Mouse (Mus musculus): Measurements from ENCODE around the gene St3gal3. TPM values are rescaled to one million over a fixed set of nuclear protein-coding genes. Genes with fewer than 3 reads are reported as not detected.

The St3gal3 gene
- polyA plus RNA-seq, 1 experiment from 2014 or later: 7.6 TPM

GRCm38 (mm10) chr4:117992872-117993271, 141.8 kb downstream of the St3gal3 start:
- no peak for ATAC-seq (replicated peaks; ENCODE audit: low FRiP score)
- no peak for DNase-seq (ENCODE audit: low spot score)
- no peaks in the 10 kb centered on the region for H3K36me3 ChIP-seq (ENCODE audit: control insufficient read depth, insufficient read depth, low read length)
- WGBS: 81% methylated on average over 7 of the region's 7 CpGs
- H3K4me1 ChIP-seq (replicated peaks; ENCODE audit: control insufficient read depth, insufficient read depth, low read length): peaks cover 5% of the 10 kb centered on the region; the same call in 1 of the 2 replicates
- H3K27ac ChIP-seq (ENCODE audit: low read depth, low read length): no peak overlapping the region
- no peak overlapping the region for H3K4me3 ChIP-seq (ENCODE audit: low read depth, low read length)
- no peaks in the 10 kb centered on the region for H3K27me3 ChIP-seq (ENCODE audit: control insufficient read depth, insufficient read depth, low read length)
- no peak overlapping the region for H3K9ac ChIP-seq (ENCODE audit: low read length)
- no peak overlapping the region for H3K4me2 ChIP-seq (ENCODE audit: low read depth, low read length, severe bottlenecking)
- H3K9me3 ChIP-seq (ENCODE audit: control insufficient read depth, low read length): no peaks in the 10 kb centered on the region

- Histone ChIP-seq H3K27me3 (ENCODE audit: control insufficient read depth, insufficient read depth, low read length) (no peaks in the 10 kb centered on the region), H3K27ac (ENCODE audit: low read depth, low read length) (no peak overlapping the region), H3K36me3 (ENCODE audit: control insufficient read depth, insufficient read depth, low read length) (no peaks in the 10 kb centered on the region), H3K4me2 (ENCODE audit: low read depth, low read length, severe bottlenecking) (no peak overlapping the region), H3K4me1 (replicated peaks; ENCODE audit: control insufficient read depth, insufficient read depth, low read length) (no peaks in the 10 kb centered on the region), H3K9ac (ENCODE audit: low read length) (no peak overlapping the region), H3K4me3 (ENCODE audit: low read depth, low read length) (no peak overlapping the region), H3K9me3 (ENCODE audit: control insufficient read depth, low read length) (no peaks in the 10 kb centered on the region)
- DNase-seq (ENCODE audit: low spot score) (no peak), ATAC-seq (replicated peaks; ENCODE audit: low FRiP score) (no peak)
- whole genome bisulfite sequencing: 86% methylated on average over 3 of the region's 3 CpGs
These were observed 142.7 kb downstream of the St3gal3 start for GRCm38 (mm10) chr4:117992036-117992435.

- no peak overlapping the region for H3K4me3 ChIP-seq (ENCODE audit: low read depth, low read length)
- no peak overlapping the region for H3K9ac ChIP-seq (ENCODE audit: low read length)
- WGBS: 89% methylated on average over 8 of the region's 8 CpGs
- no peaks in the 10 kb centered on the region for H3K27me3 ChIP-seq (ENCODE audit: control insufficient read depth, insufficient read depth, low read length)
- no peak for ATAC-seq (replicated peaks; ENCODE audit: low FRiP score)
- no peaks in the 10 kb centered on the region for H3K9me3 ChIP-seq (ENCODE audit: control insufficient read depth, low read length)
- no peaks in the 10 kb centered on the region for H3K4me1 ChIP-seq (replicated peaks; ENCODE audit: control insufficient read depth, insufficient read depth, low read length)
- H3K27ac ChIP-seq (ENCODE audit: low read depth, low read length): no peak overlapping the region
- no peaks in the 10 kb centered on the region for H3K36me3 ChIP-seq (ENCODE audit: control insufficient read depth, insufficient read depth, low read length)
- H3K4me2 ChIP-seq (ENCODE audit: low read depth, low read length, severe bottlenecking): no peak overlapping the region
- no peak for DNase-seq (ENCODE audit: low spot score)
These were observed 143.6 kb downstream of the St3gal3 start for GRCm38 (mm10) chr4:117991055-117991627.

GRCm38 (mm10) chr4:117990571-117990970, 144.1 kb downstream of the St3gal3 start:
- no peak overlapping the region for H3K4me2 ChIP-seq (ENCODE audit: low read depth, low read length, severe bottlenecking)
- H3K4me3 ChIP-seq (ENCODE audit: low read depth, low read length): no peak overlapping the region
- no peaks in the 10 kb centered on the region for H3K27me3 ChIP-seq (ENCODE audit: control insufficient read depth, insufficient read depth, low read length)
- H3K9ac ChIP-seq (ENCODE audit: low read length): no peak overlapping the region
- no peaks in the 10 kb centered on the region for H3K4me1 ChIP-seq (replicated peaks; ENCODE audit: control insufficient read depth, insufficient read depth, low read length)
- DNase-seq (ENCODE audit: low spot score) (no peak), ATAC-seq (replicated peaks; ENCODE audit: low FRiP score) (no peak)
- H3K36me3 ChIP-seq (ENCODE audit: control insufficient read depth, insufficient read depth, low read length): no peaks in the 10 kb centered on the region
- no peak overlapping the region for H3K27ac ChIP-seq (ENCODE audit: low read depth, low read length)
- 59% methylated on average over 3 of the region's 3 CpGs for WGBS
- no peaks in the 10 kb centered on the region for H3K9me3 ChIP-seq (ENCODE audit: control insufficient read depth, low read length)

GRCm38 (mm10) chr4:117989801-117990200, 144.9 kb downstream of the St3gal3 start:
- 91% methylated on average over 12 of the region's 12 CpGs for WGBS
- Histone ChIP-seq H3K4me3 (ENCODE audit: low read depth, low read length) (no peak overlapping the region), H3K36me3 (ENCODE audit: control insufficient read depth, insufficient read depth, low read length) (no peaks in the 10 kb centered on the region), H3K27ac (ENCODE audit: low read depth, low read length) (no peak overlapping the region), H3K4me1 (replicated peaks; ENCODE audit: control insufficient read depth, insufficient read depth, low read length) (no peaks in the 10 kb centered on the region), H3K9ac (ENCODE audit: low read length) (no peak overlapping the region), H3K9me3 (ENCODE audit: control insufficient read depth, low read length) (no peaks in the 10 kb centered on the region), H3K4me2 (ENCODE audit: low read depth, low read length, severe bottlenecking) (no peak overlapping the region), H3K27me3 (ENCODE audit: control insufficient read depth, insufficient read depth, low read length) (no peaks in the 10 kb centered on the region)
- DNase-seq (ENCODE audit: low spot score) (no peak), ATAC-seq (replicated peaks; ENCODE audit: low FRiP score) (no peak)

- H3K27ac ChIP-seq (ENCODE audit: low read depth, low read length): no peak overlapping the region
- H3K9ac ChIP-seq (ENCODE audit: low read length): no peak overlapping the region
- H3K4me1 ChIP-seq (replicated peaks; ENCODE audit: control insufficient read depth, insufficient read depth, low read length): no peaks in the 10 kb centered on the region
- no peak overlapping the region for H3K4me3 ChIP-seq (ENCODE audit: low read depth, low read length)
- WGBS: 90% methylated on average over 8 of the region's 8 CpGs
- no peaks in the 10 kb centered on the region for H3K36me3 ChIP-seq (ENCODE audit: control insufficient read depth, insufficient read depth, low read length)
- no peaks in the 10 kb centered on the region for H3K27me3 ChIP-seq (ENCODE audit: control insufficient read depth, insufficient read depth, low read length)
- ATAC-seq (replicated peaks; ENCODE audit: low FRiP score) (no peak), DNase-seq (ENCODE audit: low spot score) (no peak)
- H3K4me2 ChIP-seq (ENCODE audit: low read depth, low read length, severe bottlenecking): no peak overlapping the region
- H3K9me3 ChIP-seq (ENCODE audit: control insufficient read depth, low read length): no peaks in the 10 kb centered on the region
These were observed 147.9 kb downstream of the St3gal3 start for GRCm38 (mm10) chr4:117986766-117987165.

GRCm38 (mm10) chr4:117984993-117985587, 149.6 kb downstream of the St3gal3 start:
- 87% methylated on average over 8 of the region's 8 CpGs for WGBS
- no peak overlapping the region for H3K9ac ChIP-seq (ENCODE audit: low read length)
- DNase-seq (ENCODE audit: low spot score): no peak

GRCm38 (mm10) chr4:117984206-117984605, 150.5 kb downstream of the St3gal3 start:
- Histone ChIP-seq H3K9me3 (ENCODE audit: control insufficient read depth, low read length) (no peaks in the 10 kb centered on the region), H3K4me2 (ENCODE audit: low read depth, low read length, severe bottlenecking) (no peak overlapping the region), H3K36me3 (ENCODE audit: control insufficient read depth, insufficient read depth, low read length) (no peaks in the 10 kb centered on the region), H3K27me3 (ENCODE audit: control insufficient read depth, insufficient read depth, low read length) (no peaks in the 10 kb centered on the region), H3K27ac (ENCODE audit: low read depth, low read length) (no peak overlapping the region), H3K9ac (ENCODE audit: low read length) (no peak overlapping the region), H3K4me1 (replicated peaks; ENCODE audit: control insufficient read depth, insufficient read depth, low read length) (no peaks in the 10 kb centered on the region), H3K4me3 (ENCODE audit: low read depth, low read length) (no peak overlapping the region)
- WGBS: 92% methylated on average over 3 of the region's 3 CpGs
- ATAC-seq (replicated peaks; ENCODE audit: low FRiP score) (no peak), DNase-seq (ENCODE audit: low spot score) (no peak)

More at GRCm38 (mm10) chr4:117984993-117985587, 149.6 kb downstream of the St3gal3 start:
- no peak overlapping the region for H3K4me3 ChIP-seq (ENCODE audit: low read depth, low read length)
- H3K4me2 ChIP-seq (ENCODE audit: low read depth, low read length, severe bottlenecking): no peak overlapping the region
- H3K27ac ChIP-seq (ENCODE audit: low read depth, low read length): no peak overlapping the region
- ATAC-seq (replicated peaks; ENCODE audit: low FRiP score): no peak
- H3K4me1 ChIP-seq (replicated peaks; ENCODE audit: control insufficient read depth, insufficient read depth, low read length): no peaks in the 10 kb centered on the region
- no peaks in the 10 kb centered on the region for H3K36me3 ChIP-seq (ENCODE audit: control insufficient read depth, insufficient read depth, low read length)
- H3K27me3 ChIP-seq (ENCODE audit: control insufficient read depth, insufficient read depth, low read length): no peaks in the 10 kb centered on the region
- H3K9me3 ChIP-seq (ENCODE audit: control insufficient read depth, low read length): no peaks in the 10 kb centered on the region

GRCm38 (mm10) chr4:117982706-117983105, 152.0 kb downstream of the St3gal3 start:
- no peaks in the 10 kb centered on the region for H3K27me3 ChIP-seq (ENCODE audit: control insufficient read depth, insufficient read depth, low read length)
- H3K27ac ChIP-seq (ENCODE audit: low read depth, low read length): no peak overlapping the region
- no peak overlapping the region for H3K4me2 ChIP-seq (ENCODE audit: low read depth, low read length, severe bottlenecking)
- H3K9ac ChIP-seq (ENCODE audit: low read length): no peak overlapping the region
- H3K4me1 ChIP-seq (replicated peaks; ENCODE audit: control insufficient read depth, insufficient read depth, low read length): no peaks in the 10 kb centered on the region
- DNase-seq (ENCODE audit: low spot score): no peak
- no peaks in the 10 kb centered on the region for H3K9me3 ChIP-seq (ENCODE audit: control insufficient read depth, low read length)
- WGBS: 79% methylated on average over 7 of the region's 7 CpGs
- no peaks in the 10 kb centered on the region for H3K36me3 ChIP-seq (ENCODE audit: control insufficient read depth, insufficient read depth, low read length)
- H3K4me3 ChIP-seq (ENCODE audit: low read depth, low read length): no peak overlapping the region
- ATAC-seq (replicated peaks; ENCODE audit: low FRiP score): no peak
